Mouse (Mus musculus) intestine, embryonic 14.5 days (tissue): Measurements from ENCODE around the gene Pola2. TPM values are rescaled to one million over a fixed set of nuclear protein-coding genes. Genes with fewer than 3 reads are reported as not detected.

ENCODE experiments used
- ATAC-seq: fragments of 200-750 bp; cut with Nextera tagmentation; replicated peaks from 2 replicates; pipeline ENCODE4 v1.8.0; 2017; ENCODE audit warnings: low read depth, moderate number of reproducible peaks, moderate TSS enrichment, moderate library complexity; ENCODE audit not compliant: low FRiP score, low TSS enrichment
- DNase-seq: peaks from one replicate; pipeline ENCODE4 v3.0.0-alpha.2; 2018; ENCODE audit warnings: low spot score
- H3K27ac ChIP-seq: fragments of 300-500 bp; sonication (generic); 2 replicates; pipeline ENCODE4 v1.5.1; 2014; ENCODE audit warnings: low read depth, mild to moderate bottlenecking, control low read depth
- H3K27me3 ChIP-seq: fragments of 300-500 bp; sonication (generic); replicated peaks from 2 replicates; pipeline ENCODE4 v1.6.1; 2014; ENCODE audit warnings: low read length, control low read depth; ENCODE audit not compliant: control insufficient read depth, insufficient read depth
- H3K36me3 ChIP-seq: fragments of 300-500 bp; sonication (generic); 2 replicates; pipeline ENCODE4 v1.6.1; 2014; ENCODE audit warnings: low read length, control low read depth; ENCODE audit not compliant: control insufficient read depth, insufficient read depth
- H3K4me1 ChIP-seq: fragments of 300-500 bp; sonication (generic); replicated peaks from 2 replicates; pipeline ENCODE4 v1.6.1; 2014; ENCODE audit warnings: low read length, control low read depth, mixed read lengths; ENCODE audit not compliant: control insufficient read depth, insufficient read depth
- H3K4me2 ChIP-seq: fragments of 300-500 bp; sonication (generic); 2 replicates; pipeline ENCODE4 v1.6.1; 2014; ENCODE audit warnings: low read length
- H3K4me3 ChIP-seq: fragments of 300-500 bp; sonication (generic); 2 replicates; pipeline ENCODE4 v1.5.1; 2014; ENCODE audit warnings: low read depth, low read length, control low read depth, mixed read lengths
- H3K9ac ChIP-seq: fragments of 300-500 bp; sonication (generic); 2 replicates; pipeline ENCODE4 v1.6.1; 2014; ENCODE audit warnings: mild to moderate bottlenecking, low read length
- H3K9me3 ChIP-seq: fragments of 300-500 bp; sonication (generic); 2 replicates; pipeline ENCODE4 v1.6.1; 2016; ENCODE audit warnings: low read length, control low read depth; ENCODE audit not compliant: control insufficient read depth
- WGBS: fragments of 180-500 bp; shearing (Covaris S2); extraction: QIAGEN DNeasy Blood & Tissue Kit; methylation state at CpG from one replicate; pipeline ENCODE4 v1.1.7; 2014; 5-methylcytosine and 5-hydroxymethylcytosine counted together
- polyA plus RNA-seq: library from polyadenylated mRNA; unstranded; fragments of >200 nt; fragmentation: Nextera tagmentation; extraction: Ambion mirVana; gene quantifications from 2 replicates; pipeline ENCODE4 v1.2.1, GENCODE M21; 2014

Pola2 gene
- polyA plus RNA-seq, 1 experiment from 2014 or later, result 84.4 TPM

DNA sequence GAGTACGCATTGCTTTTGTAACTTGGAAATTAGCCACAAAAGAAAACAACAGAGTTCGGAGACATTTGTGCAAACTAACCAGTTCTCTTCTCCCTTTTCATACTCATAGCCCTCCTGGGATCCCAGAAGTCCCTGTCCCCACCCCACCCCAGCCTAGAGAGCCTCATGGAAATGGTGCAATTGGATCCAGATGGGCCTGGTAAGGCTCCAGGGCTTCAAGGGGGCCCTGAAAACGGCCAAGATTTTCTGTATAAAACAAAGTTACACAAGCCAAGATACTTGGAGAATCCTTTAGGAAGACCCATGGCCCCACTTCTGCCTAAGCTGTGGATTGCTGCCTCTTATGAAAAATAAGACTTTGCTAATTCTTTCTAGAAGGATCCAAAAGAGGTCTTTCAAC, 13.7 kb upstream of the Pola2 start:
- no peaks in the 10 kb centered on the region for H3K9me3 ChIP-seq
- no peak for ATAC-seq
- no peak overlapping the region for H3K4me3 ChIP-seq
- H3K36me3 ChIP-seq, result no peaks in the 10 kb centered on the region
- DNase-seq, result no peak
- no peak overlapping the region for H3K27ac ChIP-seq
- no peaks in the 10 kb centered on the region for H3K27me3 ChIP-seq
- H3K4me1 ChIP-seq, result no peaks in the 10 kb centered on the region
- H3K4me2 ChIP-seq, result no peak overlapping the region
- 80% methylated on average over 3 of the region's 3 CpGs for WGBS
- no peak overlapping the region for H3K9ac ChIP-seq

GRCm38 (mm10) chr19:5975676-5976075, 11.7 kb upstream of the Pola2 start:
- Histone ChIP-seq H3K9me3 (no peaks in the 10 kb centered on the region), H3K9ac (no peak overlapping the region), H3K4me2 (no peak overlapping the region), H3K4me1 (no peaks in the 10 kb centered on the region), H3K27ac (no peak overlapping the region), H3K36me3 (no peaks in the 10 kb centered on the region), H3K27me3 (no peaks in the 10 kb centered on the region), H3K4me3 (no peak overlapping the region)
- no peak for ATAC-seq
- DNase-seq, result no peak
- 86% methylated on average over 4 of the region's 4 CpGs for WGBS

DNA sequence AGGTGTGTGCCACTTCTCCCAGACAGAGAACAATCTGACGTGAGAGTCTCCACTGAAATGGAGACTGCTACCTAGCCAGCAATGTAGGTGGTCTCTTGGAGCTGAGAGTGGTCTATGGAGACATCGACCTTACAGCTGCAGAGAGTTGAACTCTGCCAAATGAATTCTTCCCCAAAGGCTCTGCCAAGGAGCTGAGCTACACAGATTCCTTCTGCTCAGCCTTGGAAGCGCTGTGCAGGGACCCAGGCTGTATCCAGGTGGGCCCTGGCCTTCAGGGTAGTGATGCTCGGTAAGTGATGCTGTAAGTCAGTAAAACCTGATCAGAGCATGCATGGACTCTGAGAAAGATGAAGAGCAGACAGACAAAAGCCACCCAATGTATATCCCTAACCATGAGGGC, 11.1 kb upstream of the Pola2 start:
- no peak overlapping the region for H3K9ac ChIP-seq
- H3K27ac ChIP-seq, result no peak overlapping the region
- no peaks in the 10 kb centered on the region for H3K4me1 ChIP-seq
- no peaks in the 10 kb centered on the region for H3K36me3 ChIP-seq
- ATAC-seq (no peak), DNase-seq (no peak)
- H3K4me2 ChIP-seq, result no peak overlapping the region
- no peaks in the 10 kb centered on the region for H3K9me3 ChIP-seq
- 71% methylated on average over 4 of the region's 4 CpGs for WGBS
- H3K27me3 ChIP-seq, result no peaks in the 10 kb centered on the region
- H3K4me3 ChIP-seq, result no peak overlapping the region

- H3K9me3 ChIP-seq, result no peaks in the 10 kb centered on the region
- H3K4me1 ChIP-seq, result peaks cover 13% of the 10 kb centered on the region
- 86% methylated on average over 10 of the region's 10 CpGs for WGBS
- ATAC-seq (no peak), DNase-seq (no peak)
- H3K36me3 ChIP-seq, result no peaks in the 10 kb centered on the region
- H3K27ac ChIP-seq, result no peak overlapping the region
- no peaks in the 10 kb centered on the region for H3K27me3 ChIP-seq
- no peak overlapping the region for H3K9ac ChIP-seq
- H3K4me3 ChIP-seq, result no peak overlapping the region
- no peak overlapping the region for H3K4me2 ChIP-seq
Observed at GRCm38 (mm10) chr19:5967664-5968063, 3.7 kb upstream of the Pola2 start.

- DNase-seq (no peak), ATAC-seq (no peak)
- no peak overlapping the region for H3K27ac ChIP-seq
- no peaks in the 10 kb centered on the region for H3K27me3 ChIP-seq
- H3K36me3 ChIP-seq, result no peaks in the 10 kb centered on the region
- 65% methylated on average over 6 of the region's 6 CpGs for WGBS
- H3K4me3 ChIP-seq, result no peak overlapping the region
- no peaks in the 10 kb centered on the region for H3K9me3 ChIP-seq
- no peak overlapping the region for H3K4me2 ChIP-seq
- H3K9ac ChIP-seq, result no peak overlapping the region
- peaks cover 18% of the 10 kb centered on the region for H3K4me1 ChIP-seq
Observed at GRCm38 (mm10) chr19:5966786-5967185, 2.8 kb upstream of the Pola2 start.

- Histone ChIP-seq H3K4me2 (no peak overlapping the region), H3K4me1 (peaks cover 18% of the 10 kb centered on the region), H3K9me3 (no peaks in the 10 kb centered on the region), H3K36me3 (peaks cover 4% of the 10 kb centered on the region; the same call in 1 of the 2 replicates), H3K4me3 (no peak overlapping the region), H3K27ac (no peak overlapping the region), H3K9ac (no peak overlapping the region), H3K27me3 (no peaks in the 10 kb centered on the region)
- DNase-seq, result no peak
- no peak for ATAC-seq
- WGBS, result 91% methylated on average over 2 of the region's 2 CpGs
Observed at GRCm38 (mm10) chr19:5965910-5966309, 1.9 kb upstream of the Pola2 start.

DNA sequence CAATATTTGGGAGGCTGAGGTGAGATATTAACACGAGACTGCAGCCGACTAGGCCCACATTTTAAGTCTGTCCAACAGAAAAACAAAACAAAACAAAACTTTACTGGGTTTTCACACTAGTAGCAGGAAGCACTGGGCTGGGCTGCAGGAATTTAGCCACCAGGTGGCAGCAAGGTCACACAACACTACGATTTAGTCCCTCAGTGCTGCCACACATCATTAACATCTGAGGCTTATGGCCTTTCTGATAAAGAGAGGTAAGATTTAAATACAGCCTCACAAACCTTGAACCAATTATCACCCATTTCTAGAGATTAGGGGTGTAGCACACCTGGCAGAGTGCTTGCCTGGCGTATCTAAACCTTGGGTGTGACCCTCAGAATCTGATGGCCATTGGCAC, 1.3 kb upstream of the Pola2 start:
- DNase-seq (peak; percentile 88), ATAC-seq (no peak; the same call in 1 of the 2 replicates)
- Histone ChIP-seq H3K4me3 (no peak overlapping the region), H3K27me3 (no peaks in the 10 kb centered on the region), H3K27ac (no peak overlapping the region), H3K9ac (no peak overlapping the region), H3K9me3 (no peaks in the 10 kb centered on the region), H3K4me2 (no peak overlapping the region), H3K36me3 (peaks cover 4% of the 10 kb centered on the region; the same call in 1 of the 2 replicates), H3K4me1 (peaks cover 18% of the 10 kb centered on the region)
- 12% methylated on average over 4 of the region's 4 CpGs for WGBS

GRCm38 (mm10) chr19:5964804-5965203, 802 bp upstream of the Pola2 start:
- Histone ChIP-seq H3K4me3 (peak overlapping the region; percentile 87), H3K27ac (no peak overlapping the region), H3K4me1 (peaks cover 18% of the 10 kb centered on the region), H3K9me3 (no peaks in the 10 kb centered on the region), H3K27me3 (no peaks in the 10 kb centered on the region), H3K36me3 (peaks cover 4% of the 10 kb centered on the region; the same call in 1 of the 2 replicates), H3K9ac (no peak overlapping the region), H3K4me2 (peak overlapping the region; percentile 66)
- ATAC-seq (no peak), DNase-seq (peak; percentile 54)
- WGBS, result 79% methylated on average over 2 of the region's 2 CpGs

DNA sequence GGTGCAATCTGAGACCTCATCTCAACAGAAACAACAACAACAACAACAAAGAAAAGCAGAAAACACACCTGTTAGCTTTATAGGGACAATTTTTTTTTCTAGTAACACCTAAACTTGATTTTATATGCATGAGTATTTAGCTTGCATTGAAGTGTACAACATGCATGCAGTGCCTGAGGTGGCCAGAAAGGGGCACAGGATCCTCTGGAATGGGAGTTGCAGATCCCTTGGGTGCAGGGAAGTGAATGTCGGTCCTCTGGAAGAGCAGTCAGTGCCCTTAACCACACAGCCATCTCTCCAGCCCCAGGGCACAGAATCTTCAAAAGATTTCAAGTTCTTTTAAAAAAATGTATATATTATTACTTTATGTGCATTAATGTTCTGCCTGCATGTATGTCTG, 1.4 kb downstream of the Pola2 start:
- no peaks in the 10 kb centered on the region for H3K9me3 ChIP-seq
- H3K36me3 ChIP-seq, result peaks cover 24% of the 10 kb centered on the region
- no peaks in the 10 kb centered on the region for H3K27me3 ChIP-seq
- no peak overlapping the region for H3K9ac ChIP-seq
- no peak for DNase-seq
- H3K4me2 ChIP-seq, result peak overlapping the region; percentile 66
- H3K27ac ChIP-seq, result no peak overlapping the region
- 28% methylated on average over 1 of the region's 1 CpGs for WGBS
- ATAC-seq, result no peak
- peak overlapping the region; percentile 87 for H3K4me3 ChIP-seq
- H3K4me1 ChIP-seq, result peaks cover 18% of the 10 kb centered on the region
